Mouse (Mus musculus): ENCODE results near the gene Socs5. TPM values are rescaled to one million over a fixed set of nuclear protein-coding genes. Genes with fewer than 3 reads are reported as not detected.

Gene Socs5
- polyA plus RNA-seq, 1 experiment, result 2.6 TPM

GRCm38 (mm10) chr17:87080724-87081123 lies 26.8 kb upstream of the Socs5 start:
- H3K4me1 ChIP-seq (ENCODE audit: control insufficient read depth, insufficient read depth, low read length), result no peaks in the 10 kb centered on the region; the same call in 1 of the 2 replicates
- TF ChIP-seq POLR2A (IDR thresholded peaks at IDR 0.05; ENCODE audit: borderline replicate concordance, control insufficient read depth, low read depth, low read length), result no peak
- no peak for TF ChIP-seq CTCF (IDR thresholded peaks at IDR 0.05; ENCODE audit: control insufficient read depth, insufficient read depth, low read length)
- H3K27ac ChIP-seq (ENCODE audit: control insufficient read depth, insufficient read depth, low read depth, low read length, poor library complexity), result no peak overlapping the region
- 87% methylated on average over 7 of the region's 7 CpGs for WGBS
- no peak overlapping the region for H3K4me3 ChIP-seq (replicated peaks; ENCODE audit: control insufficient read depth, low read depth, low read length)

GRCm38 (mm10) chr17:87082547-87082946 lies 24.9 kb upstream of the Socs5 start:
- Histone ChIP-seq H3K4me1 (ENCODE audit: control insufficient read depth, insufficient read depth, low read length) (no peaks in the 10 kb centered on the region; the same call in 1 of the 2 replicates), H3K27ac (ENCODE audit: control insufficient read depth, insufficient read depth, low read depth, low read length, poor library complexity) (no peak overlapping the region), H3K4me3 (replicated peaks; ENCODE audit: control insufficient read depth, low read depth, low read length) (no peak overlapping the region)
- WGBS, result 46% methylated on average over 4 of the region's 4 CpGs
- TF ChIP-seq POLR2A (IDR thresholded peaks at IDR 0.05; ENCODE audit: borderline replicate concordance, control insufficient read depth, low read depth, low read length) (no peak), CTCF (IDR thresholded peaks at IDR 0.05; ENCODE audit: control insufficient read depth, insufficient read depth, low read length) (no peak)

- 70% methylated on average over 5 of the region's 5 CpGs for WGBS
- H3K4me3 ChIP-seq (replicated peaks; ENCODE audit: control insufficient read depth, low read depth, low read length), result no peak overlapping the region
- no peak for TF ChIP-seq POLR2A (IDR thresholded peaks at IDR 0.05; ENCODE audit: borderline replicate concordance, control insufficient read depth, low read depth, low read length)
- TF ChIP-seq CTCF (IDR thresholded peaks at IDR 0.05; ENCODE audit: control insufficient read depth, insufficient read depth, low read length), result no peak
- no peaks in the 10 kb centered on the region; the same call in 1 of the 2 replicates for H3K4me1 ChIP-seq (ENCODE audit: control insufficient read depth, insufficient read depth, low read length)
- no peak overlapping the region for H3K27ac ChIP-seq (ENCODE audit: control insufficient read depth, insufficient read depth, low read depth, low read length, poor library complexity)
Measured at GRCm38 (mm10) chr17:87083671-87084070, 23.8 kb upstream of the Socs5 start.

- 73% methylated on average over 6 of the region's 6 CpGs for WGBS
- TF ChIP-seq POLR2A (IDR thresholded peaks at IDR 0.05; ENCODE audit: borderline replicate concordance, control insufficient read depth, low read depth, low read length), result no peak
- Histone ChIP-seq H3K27ac (ENCODE audit: control insufficient read depth, insufficient read depth, low read depth, low read length, poor library complexity) (no peak overlapping the region), H3K4me3 (replicated peaks; ENCODE audit: control insufficient read depth, low read depth, low read length) (no peak overlapping the region), H3K4me1 (ENCODE audit: control insufficient read depth, insufficient read depth, low read length) (no peaks in the 10 kb centered on the region; the same call in 1 of the 2 replicates)
Measured at GRCm38 (mm10) chr17:87085726-87086125, 21.8 kb upstream of the Socs5 start.

GRCm38 (mm10) chr17:87089296-87089695 lies 18.2 kb upstream of the Socs5 start:
- TF ChIP-seq POLR2A (IDR thresholded peaks at IDR 0.05; ENCODE audit: borderline replicate concordance, control insufficient read depth, low read depth, low read length), result no peak
- TF ChIP-seq CTCF (IDR thresholded peaks at IDR 0.05; ENCODE audit: control insufficient read depth, insufficient read depth, low read length), result no peak

GRCm38 (mm10) chr17:87093061-87093460 lies 14.4 kb upstream of the Socs5 start:
- H3K27ac ChIP-seq (ENCODE audit: control insufficient read depth, insufficient read depth, low read depth, low read length, poor library complexity), result no peak overlapping the region
- 78% methylated on average over 5 of the region's 5 CpGs for WGBS
- TF ChIP-seq CTCF (IDR thresholded peaks at IDR 0.05; ENCODE audit: control insufficient read depth, insufficient read depth, low read length), result no peak
- TF ChIP-seq POLR2A (IDR thresholded peaks at IDR 0.05; ENCODE audit: borderline replicate concordance, control insufficient read depth, low read depth, low read length), result no peak
- H3K4me3 ChIP-seq (replicated peaks; ENCODE audit: control insufficient read depth, low read depth, low read length), result no peak overlapping the region
- H3K4me1 ChIP-seq (ENCODE audit: control insufficient read depth, insufficient read depth, low read length), result no peaks in the 10 kb centered on the region

More at GRCm38 (mm10) chr17:87089296-87089695, 18.2 kb upstream of the Socs5 start:
- H3K4me3 ChIP-seq (replicated peaks; ENCODE audit: control insufficient read depth, low read depth, low read length), result no peak overlapping the region
- no peak overlapping the region for H3K27ac ChIP-seq (ENCODE audit: control insufficient read depth, insufficient read depth, low read depth, low read length, poor library complexity)
- H3K4me1 ChIP-seq (ENCODE audit: control insufficient read depth, insufficient read depth, low read length), result no peaks in the 10 kb centered on the region
- WGBS, result 78% methylated on average over 7 of the region's 7 CpGs

GRCm38 (mm10) chr17:87096951-87097350 lies 10.5 kb upstream of the Socs5 start:
- no peak overlapping the region for H3K27ac ChIP-seq (ENCODE audit: control insufficient read depth, insufficient read depth, low read depth, low read length, poor library complexity)
- WGBS, result 91% methylated on average over 2 of the region's 2 CpGs
- TF ChIP-seq POLR2A (IDR thresholded peaks at IDR 0.05; ENCODE audit: borderline replicate concordance, control insufficient read depth, low read depth, low read length) (no peak), CTCF (IDR thresholded peaks at IDR 0.05; ENCODE audit: control insufficient read depth, insufficient read depth, low read length) (no peak)
- no peaks in the 10 kb centered on the region for H3K4me1 ChIP-seq (ENCODE audit: control insufficient read depth, insufficient read depth, low read length)
- H3K4me3 ChIP-seq (replicated peaks; ENCODE audit: control insufficient read depth, low read depth, low read length), result no peak overlapping the region

GRCm38 (mm10) chr17:87097576-87097975 lies 9.9 kb upstream of the Socs5 start:
- 78% methylated on average over 5 of the region's 5 CpGs for WGBS
- TF ChIP-seq CTCF (IDR thresholded peaks at IDR 0.05; ENCODE audit: control insufficient read depth, insufficient read depth, low read length) (no peak), POLR2A (IDR thresholded peaks at IDR 0.05; ENCODE audit: borderline replicate concordance, control insufficient read depth, low read depth, low read length) (no peak)
- Histone ChIP-seq H3K4me3 (replicated peaks; ENCODE audit: control insufficient read depth, low read depth, low read length) (no peak overlapping the region), H3K4me1 (ENCODE audit: control insufficient read depth, insufficient read depth, low read length) (no peaks in the 10 kb centered on the region; the same call in 1 of the 2 replicates), H3K27ac (ENCODE audit: control insufficient read depth, insufficient read depth, low read depth, low read length, poor library complexity) (no peak overlapping the region)

- no peak for TF ChIP-seq CTCF (IDR thresholded peaks at IDR 0.05; ENCODE audit: control insufficient read depth, insufficient read depth, low read length)
- TF ChIP-seq POLR2A (IDR thresholded peaks at IDR 0.05; ENCODE audit: borderline replicate concordance, control insufficient read depth, low read depth, low read length), result no peak
- no peak overlapping the region for H3K4me3 ChIP-seq (replicated peaks; ENCODE audit: control insufficient read depth, low read depth, low read length)
- no peaks in the 10 kb centered on the region; the same call in 1 of the 2 replicates for H3K4me1 ChIP-seq (ENCODE audit: control insufficient read depth, insufficient read depth, low read length)
- H3K27ac ChIP-seq (ENCODE audit: control insufficient read depth, insufficient read depth, low read depth, low read length, poor library complexity), result no peak overlapping the region
- 73% methylated on average over 4 of the region's 4 CpGs for WGBS
Measured at GRCm38 (mm10) chr17:87100947-87101346, 6.5 kb upstream of the Socs5 start.

Measured in bone marrow, adult 2 months (tissue).